Mouse (Mus musculus) neural tube, embryonic 12.5 days (tissue): ENCODE data around the gene Tmem229a. TPM values are rescaled to one million over a fixed set of nuclear protein-coding genes. Genes with fewer than 3 reads are reported as not detected.

Experiments
- ATAC-seq: fragments of 200-750 bp; cut with Nextera tagmentation; 2 replicates; pipeline ENCODE4 v1.8.0; 2017; ENCODE audit warnings: low read depth, mild to moderate bottlenecking, moderate TSS enrichment, moderate library complexity; ENCODE audit not compliant: low FRiP score
- H3K27ac ChIP-seq: fragments of 300-500 bp; sonication (generic); 2 replicates; pipeline ENCODE4 v1.5.1; 2016
- H3K27me3 ChIP-seq: fragments of 300-500 bp; sonication (generic); replicated peaks from 2 replicates; pipeline ENCODE4 v1.6.1; 2016; ENCODE audit warnings: mild to moderate bottlenecking
- H3K36me3 ChIP-seq: fragments of 300-500 bp; sonication (generic); 2 replicates; pipeline ENCODE4 v1.6.1; 2016; ENCODE audit warnings: mild to moderate bottlenecking
- H3K4me1 ChIP-seq: fragments of 300-500 bp; sonication (generic); 2 replicates; pipeline ENCODE4 v1.6.1; 2016
- H3K4me2 ChIP-seq: fragments of 300-500 bp; sonication (generic); replicated peaks from 2 replicates; pipeline ENCODE4 v1.6.1; 2016; ENCODE audit warnings: mild to moderate bottlenecking
- H3K4me3 ChIP-seq: fragments of 300-500 bp; sonication (generic); 2 replicates; pipeline ENCODE4 v1.5.1; 2016
- H3K9ac ChIP-seq: fragments of 300-500 bp; sonication (generic); 2 replicates; pipeline ENCODE4 v1.6.1; 2016; ENCODE audit warnings: mild to moderate bottlenecking
- H3K9me3 ChIP-seq: fragments of 300-500 bp; sonication (generic); 2 replicates; pipeline ENCODE4 v1.6.1; 2016; ENCODE audit warnings: mild to moderate bottlenecking
- WGBS: fragments of 180-500 bp; shearing (Covaris S2); methylation state at CpG from one replicate; pipeline ENCODE4 v1.1.7; 2016; 5-methylcytosine and 5-hydroxymethylcytosine counted together
- polyA plus RNA-seq: library from polyadenylated mRNA; unstranded; fragments of >200 nt; fragmentation: Nextera tagmentation; extraction: Ambion mirVana; gene quantifications from 2 replicates; pipeline ENCODE4 v1.2.1, GENCODE M21; 2016

Tmem229a gene
- polyA plus RNA-seq, 1 experiment from 2014 or later, result 2.8 TPM

- Histone ChIP-seq H3K36me3 (no peaks in the 10 kb centered on the region), H3K9me3 (no peaks in the 10 kb centered on the region), H3K4me2 (no peak overlapping the region), H3K27ac (no peak overlapping the region), H3K9ac (no peak overlapping the region), H3K4me3 (no peak overlapping the region), H3K4me1 (no peaks in the 10 kb centered on the region), H3K27me3 (no peaks in the 10 kb centered on the region)
- ATAC-seq, result no peak
- 97% methylated on average over 2 of the region's 2 CpGs for WGBS
Observed at GRCm38 (mm10) chr6:24950669-24951068, 5.4 kb downstream of the Tmem229a start.

- ATAC-seq, result no peak
- Histone ChIP-seq H3K4me1 (no peaks in the 10 kb centered on the region), H3K4me3 (no peak overlapping the region), H3K27me3 (no peaks in the 10 kb centered on the region), H3K9ac (no peak overlapping the region), H3K36me3 (no peaks in the 10 kb centered on the region), H3K4me2 (no peak overlapping the region), H3K27ac (no peak overlapping the region), H3K9me3 (no peaks in the 10 kb centered on the region)
- 92% methylated on average over 11 of the region's 11 CpGs for WGBS
Observed at GRCm38 (mm10) chr6:24925076-24925785, 30.9 kb downstream of the Tmem229a start.

GRCm38 (mm10) chr6:24913591-24913990, 42.5 kb downstream of the Tmem229a start:
- Histone ChIP-seq H3K9ac (no peak overlapping the region), H3K9me3 (no peaks in the 10 kb centered on the region), H3K36me3 (no peaks in the 10 kb centered on the region), H3K27ac (no peak overlapping the region), H3K27me3 (no peaks in the 10 kb centered on the region), H3K4me3 (no peak overlapping the region), H3K4me2 (no peak overlapping the region), H3K4me1 (no peaks in the 10 kb centered on the region)
- ATAC-seq, result no peak
- 93% methylated on average over 2 of the region's 2 CpGs for WGBS

- H3K27ac ChIP-seq, result no peak overlapping the region
- H3K27me3 ChIP-seq, result no peaks in the 10 kb centered on the region
- H3K36me3 ChIP-seq, result no peaks in the 10 kb centered on the region
- no peaks in the 10 kb centered on the region for H3K4me1 ChIP-seq
- H3K4me2 ChIP-seq, result no peak overlapping the region
- ATAC-seq, result no peak
- H3K9ac ChIP-seq, result no peak overlapping the region
- H3K9me3 ChIP-seq, result no peaks in the 10 kb centered on the region
- H3K4me3 ChIP-seq, result no peak overlapping the region
Observed at GRCm38 (mm10) chr6:24910728-24911105, 45.4 kb downstream of the Tmem229a start.

- no peaks in the 10 kb centered on the region for H3K9me3 ChIP-seq
- no peaks in the 10 kb centered on the region for H3K27me3 ChIP-seq
- H3K4me1 ChIP-seq, result no peaks in the 10 kb centered on the region
- no peaks in the 10 kb centered on the region for H3K36me3 ChIP-seq
- no peak for ATAC-seq
- no peak overlapping the region for H3K4me3 ChIP-seq
- no peak overlapping the region for H3K27ac ChIP-seq
- no peak overlapping the region for H3K9ac ChIP-seq
- H3K4me2 ChIP-seq, result no peak overlapping the region
- 79% methylated on average over 2 of the region's 2 CpGs for WGBS
Observed at GRCm38 (mm10) chr6:24910016-24910727, 45.9 kb downstream of the Tmem229a start.

GRCm38 (mm10) chr6:24907824-24908223, 48.3 kb downstream of the Tmem229a start:
- Histone ChIP-seq H3K4me2 (no peak overlapping the region), H3K27ac (no peak overlapping the region), H3K9me3 (no peaks in the 10 kb centered on the region), H3K9ac (no peak overlapping the region), H3K27me3 (no peaks in the 10 kb centered on the region), H3K4me1 (no peaks in the 10 kb centered on the region), H3K4me3 (no peak overlapping the region), H3K36me3 (no peaks in the 10 kb centered on the region)
- 84% methylated on average over 2 of the region's 2 CpGs for WGBS
- ATAC-seq, result no peak

- no peaks in the 10 kb centered on the region for H3K9me3 ChIP-seq
- 87% methylated on average over 3 of the region's 3 CpGs for WGBS
- no peak overlapping the region for H3K9ac ChIP-seq
- H3K27me3 ChIP-seq, result no peaks in the 10 kb centered on the region
- no peak for ATAC-seq
- H3K36me3 ChIP-seq, result no peaks in the 10 kb centered on the region
- no peaks in the 10 kb centered on the region for H3K4me1 ChIP-seq
- no peak overlapping the region for H3K27ac ChIP-seq
- no peak overlapping the region for H3K4me3 ChIP-seq
- no peak overlapping the region for H3K4me2 ChIP-seq
Observed at GRCm38 (mm10) chr6:24905101-24905500, 51.0 kb downstream of the Tmem229a start.

Other genes with a start within 250 kb of the Tmem229a start
- gene Hyal6, start 223.1 kb downstream of the Tmem229a start, polyA plus RNA-seq, result not detected in 2 replicates
- not detected in 2 replicates for gene Hyal4, start 208.0 kb downstream of the Tmem229a start, polyA plus RNA-seq
- gene Spam1, start 165.1 kb downstream of the Tmem229a start, polyA plus RNA-seq, result not detected in 2 replicates
- gene Hyal5, start 98.3 kb downstream of the Tmem229a start, polyA plus RNA-seq, result not detected in 2 replicates